Mouse (Mus musculus) layer of hippocampus, adult 9-10 months (tissue): ENCODE results near the gene Nppb.

ENCODE experiments used
- DNase-seq: peaks from one replicate; pipeline ENCODE4 v3.0.0; 2022; ENCODE audit warnings: low spot score

The Nppb gene

DNA sequence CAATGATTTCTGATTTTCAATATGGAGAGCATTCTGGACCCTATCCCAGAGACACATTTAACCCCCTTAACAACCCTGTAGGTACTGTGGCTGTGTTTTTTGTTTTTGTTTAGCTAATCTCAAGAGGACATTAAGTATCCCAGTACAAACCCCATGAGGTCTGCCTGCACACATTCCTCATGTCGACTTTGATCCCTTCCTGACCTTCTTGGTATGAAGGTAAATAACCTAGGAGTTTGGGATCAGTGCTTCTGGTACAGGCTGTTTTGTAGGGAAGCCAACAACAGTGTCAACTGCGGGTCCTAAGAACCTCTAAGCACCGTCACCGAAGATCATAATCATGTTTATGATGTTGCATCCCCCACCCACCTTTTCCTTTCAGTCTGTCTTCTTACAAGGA is 7.9 kb upstream of the Nppb start:
- DNase-seq: no peak

GRCm38 (mm10) chr4:147978391-147978790 is 7.2 kb upstream of the Nppb start:
- DNase-seq: no peak

DNA sequence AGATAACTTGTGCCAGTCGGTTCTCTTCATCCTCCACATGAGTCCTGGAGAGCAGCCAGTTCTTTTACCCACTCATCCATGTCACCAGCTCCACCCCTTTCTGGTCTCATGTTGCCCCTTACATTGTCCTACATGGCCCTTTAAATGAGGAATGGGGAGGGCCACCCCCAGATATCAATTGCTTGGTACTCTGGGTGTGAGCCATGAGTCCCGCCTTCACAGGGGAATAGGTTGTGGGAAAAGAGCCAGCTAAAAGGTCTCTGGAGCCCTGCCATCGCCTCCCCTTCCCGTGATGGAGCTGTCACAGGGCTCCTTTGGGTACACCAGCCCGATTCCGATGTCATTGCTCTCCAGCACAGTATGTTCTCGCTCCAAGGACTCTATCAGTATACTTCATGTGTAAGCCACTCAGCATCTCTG is 6.1 kb upstream of the Nppb start:
- no peak for DNase-seq

GRCm38 (mm10) chr4:147993571-147994095 is 8.0 kb downstream of the Nppb start:
- DNase-seq: no peak

DNA sequence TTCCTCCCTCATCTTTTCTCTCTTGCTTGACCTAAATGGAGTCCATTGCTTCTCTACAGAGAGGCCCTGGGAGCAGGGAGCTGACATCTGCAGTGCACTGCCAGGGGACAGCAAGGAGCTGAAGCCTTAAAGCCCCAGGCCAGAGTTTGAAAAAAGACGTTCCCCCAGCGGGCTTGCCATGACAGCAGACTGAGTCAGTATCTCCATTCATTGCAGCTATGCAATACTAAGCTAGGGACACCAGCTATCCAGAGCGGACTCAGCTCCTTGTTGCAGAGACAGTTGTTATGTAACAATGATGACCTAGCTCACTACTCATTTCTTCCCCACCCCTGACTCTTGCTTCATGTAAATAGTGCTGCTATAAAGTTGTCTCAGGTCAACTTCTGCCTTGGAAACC is 9.7 kb downstream of the Nppb start:
- DNase-seq: no peak

DNA sequence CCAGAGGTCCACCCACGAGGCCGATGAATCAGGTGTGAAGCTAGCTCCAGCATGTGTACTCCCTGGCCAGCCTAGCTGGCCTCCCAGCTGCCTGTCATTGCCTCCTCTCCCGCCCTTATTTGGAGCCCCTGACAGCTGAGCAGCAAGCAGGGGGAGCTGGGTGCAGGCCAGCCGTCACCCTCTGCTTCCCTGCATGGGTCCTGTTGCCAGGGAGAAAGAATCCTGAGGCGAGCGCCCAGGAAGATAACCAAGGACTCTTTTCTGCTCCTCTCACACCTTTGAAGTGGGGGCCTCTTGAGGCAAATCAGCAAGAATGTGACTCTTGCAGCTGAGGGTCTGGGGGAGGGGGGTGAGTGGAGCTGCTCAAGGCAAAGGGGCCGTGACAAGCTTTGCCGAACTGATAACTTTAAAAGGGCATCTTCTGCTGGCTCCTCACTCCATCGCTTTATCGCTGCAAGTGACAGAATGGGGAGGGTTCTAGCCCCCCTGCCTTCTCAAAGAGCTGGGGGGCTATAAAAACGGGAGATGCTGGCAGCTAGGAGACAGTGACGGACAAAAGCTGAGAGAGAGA is 14.7 kb downstream of the Nppb start, which contains the start of gene Nppa:
TSS of gene Nppa (plus strand) at position 521 of the 571 bp plus-strand sequence.
- no peak for DNase-seq

DNA sequence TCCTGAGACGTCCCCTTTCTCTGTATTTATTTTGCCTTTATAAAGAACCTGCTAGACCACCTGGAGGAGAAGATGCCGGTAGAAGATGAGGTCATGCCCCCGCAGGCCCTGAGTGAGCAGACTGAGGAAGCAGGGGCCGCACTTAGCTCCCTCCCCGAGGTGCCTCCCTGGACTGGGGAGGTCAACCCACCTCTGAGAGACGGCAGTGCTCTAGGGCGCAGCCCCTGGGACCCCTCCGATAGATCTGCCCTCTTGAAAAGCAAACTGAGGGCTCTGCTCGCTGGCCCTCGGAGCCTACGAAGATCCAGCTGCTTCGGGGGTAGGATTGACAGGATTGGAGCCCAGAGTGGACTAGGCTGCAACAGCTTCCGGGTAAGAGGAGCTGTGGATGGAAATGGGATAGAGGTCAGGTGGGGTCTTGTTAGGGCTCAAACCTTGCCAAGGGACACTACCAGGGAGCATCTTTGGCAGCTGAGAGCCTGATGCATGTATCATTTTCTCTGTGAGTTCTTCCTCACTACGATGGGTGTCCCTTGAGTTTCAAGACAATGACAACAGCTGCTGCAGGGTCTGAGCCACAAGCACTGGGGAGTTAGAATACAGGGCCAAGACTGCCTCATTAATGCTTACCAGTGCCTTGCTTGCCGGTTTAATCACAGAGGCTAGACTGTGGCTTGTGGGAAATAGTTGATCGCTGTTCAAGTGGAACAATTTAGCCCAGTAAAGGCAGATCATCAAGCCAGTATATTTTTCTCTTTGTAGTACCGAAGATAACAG is 15.6 kb downstream of the Nppb start:
- DNase-seq: no peak

DNA sequence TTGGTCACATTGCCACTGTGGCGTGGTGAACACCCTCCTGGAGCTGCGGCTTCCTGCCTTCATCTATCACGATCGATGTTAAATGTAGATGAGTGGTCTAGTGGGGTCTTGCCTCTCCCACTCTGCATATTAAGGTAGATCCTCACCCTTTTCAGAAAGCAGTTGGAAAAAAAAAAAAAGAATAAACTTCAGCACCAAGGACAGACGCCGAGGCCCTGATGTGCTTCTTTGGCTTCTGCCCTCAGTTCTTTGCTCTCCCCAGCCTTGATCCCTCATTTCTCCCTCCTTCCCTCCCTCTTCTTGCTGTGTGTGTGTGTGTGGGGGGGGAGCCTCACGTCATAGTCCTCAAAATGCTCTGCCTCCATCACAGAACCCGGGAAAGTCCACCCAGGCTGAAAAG is 16.3 kb downstream of the Nppb start:
- no peak for DNase-seq

DNA sequence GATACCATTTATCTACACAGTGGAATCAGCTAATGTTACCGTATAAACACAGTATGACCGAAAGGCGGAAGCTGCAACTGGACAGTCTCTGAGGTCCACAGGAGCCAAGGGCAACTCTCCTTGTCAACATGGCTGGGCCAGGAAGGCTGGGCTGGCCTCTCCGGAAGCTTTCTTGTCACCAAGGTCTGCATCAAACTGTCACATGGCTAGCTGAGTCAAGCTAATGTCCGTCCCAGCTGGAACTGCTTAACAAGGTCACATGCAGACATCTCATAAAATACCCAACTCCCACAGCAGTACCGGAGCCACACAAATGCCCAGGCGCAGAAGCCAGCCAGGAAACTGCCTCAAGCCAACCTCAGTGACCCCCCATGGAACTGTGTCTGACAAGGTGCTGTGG is 18.8 kb downstream of the Nppb start:
- DNase-seq: no peak

DNA sequence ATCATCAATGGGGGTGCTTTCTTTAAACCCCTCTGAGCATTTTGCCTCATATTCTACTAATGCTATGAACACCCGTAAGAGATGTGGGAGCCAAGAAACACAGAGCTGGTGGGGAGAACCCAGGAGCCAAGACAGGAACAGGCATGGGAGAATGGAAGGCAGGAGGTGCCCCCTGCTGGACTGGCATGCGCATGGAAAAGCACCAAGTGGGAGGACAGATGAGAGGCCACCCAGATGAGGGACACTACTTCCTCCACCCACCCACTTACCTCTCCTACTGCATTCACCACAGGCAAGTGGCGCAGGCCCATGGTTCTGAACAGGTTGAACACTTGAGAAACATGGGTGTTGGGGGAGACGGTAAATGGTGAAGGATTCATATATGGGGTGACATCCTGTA is 22.8 kb downstream of the Nppb start:
- DNase-seq: peak; percentile 46

DNA sequence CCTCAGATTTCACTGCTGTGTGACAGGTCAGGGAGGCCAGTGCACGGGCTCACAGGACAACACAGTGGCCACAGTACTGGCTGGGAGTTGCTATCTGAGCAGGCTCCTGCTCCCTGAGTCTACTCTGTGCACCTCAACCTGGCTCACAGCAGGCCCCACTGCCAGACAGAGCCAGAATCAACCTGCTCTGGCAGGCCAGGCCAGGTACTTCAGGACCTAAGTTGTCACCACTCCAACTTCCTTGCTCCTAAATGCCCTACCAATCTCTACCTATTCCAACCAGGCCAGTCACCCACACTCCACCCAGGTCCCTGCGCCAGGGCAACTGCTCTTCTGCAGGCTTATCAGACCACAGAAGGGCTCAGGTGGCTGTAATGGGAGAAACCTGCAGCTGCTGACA is 24.1 kb downstream of the Nppb start:
- DNase-seq: no peak

DNA sequence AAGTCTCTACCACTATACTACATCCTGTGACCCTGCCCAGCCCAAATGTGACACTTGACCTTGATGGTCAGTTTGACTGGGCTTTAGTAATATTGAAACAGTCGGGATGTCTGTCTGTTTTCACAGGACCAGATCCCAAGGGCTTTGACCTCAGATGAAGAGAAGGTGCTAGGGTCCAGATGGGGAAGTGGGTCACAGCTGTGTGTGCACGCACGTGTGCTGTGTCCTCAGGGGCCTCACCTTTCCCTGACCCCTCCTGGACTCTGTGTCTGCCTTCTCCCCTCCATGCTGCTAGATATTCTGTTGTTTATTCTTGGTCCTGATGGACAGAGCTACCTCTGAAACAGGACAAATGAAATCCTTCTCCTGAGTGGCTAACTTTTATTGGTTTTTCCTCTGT is 25.7 kb downstream of the Nppb start:
- no peak for DNase-seq

- DNase-seq: no peak
Measured at GRCm38 (mm10) chr4:148012216-148012615, 26.6 kb downstream of the Nppb start.

DNA sequence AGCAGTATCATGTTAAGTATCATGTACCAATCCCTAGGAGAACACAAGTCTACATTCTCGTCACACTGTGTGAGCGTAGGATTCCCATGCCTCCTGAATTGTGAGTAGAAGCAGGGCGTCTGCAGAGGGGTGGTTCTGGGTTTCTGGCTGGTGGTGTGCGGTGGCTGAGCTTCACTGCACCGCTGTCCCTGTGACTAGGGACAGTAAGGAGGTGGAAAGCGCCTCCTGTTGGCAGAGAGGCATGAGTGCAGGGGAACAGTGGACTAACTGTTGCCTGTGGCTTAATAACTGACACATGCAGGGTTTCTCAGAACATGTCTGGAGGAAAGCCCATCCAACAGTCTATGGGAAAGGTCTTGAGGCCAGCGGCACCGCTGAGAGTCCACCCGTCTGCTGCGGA is 29.8 kb downstream of the Nppb start:
- DNase-seq: no peak

DNA sequence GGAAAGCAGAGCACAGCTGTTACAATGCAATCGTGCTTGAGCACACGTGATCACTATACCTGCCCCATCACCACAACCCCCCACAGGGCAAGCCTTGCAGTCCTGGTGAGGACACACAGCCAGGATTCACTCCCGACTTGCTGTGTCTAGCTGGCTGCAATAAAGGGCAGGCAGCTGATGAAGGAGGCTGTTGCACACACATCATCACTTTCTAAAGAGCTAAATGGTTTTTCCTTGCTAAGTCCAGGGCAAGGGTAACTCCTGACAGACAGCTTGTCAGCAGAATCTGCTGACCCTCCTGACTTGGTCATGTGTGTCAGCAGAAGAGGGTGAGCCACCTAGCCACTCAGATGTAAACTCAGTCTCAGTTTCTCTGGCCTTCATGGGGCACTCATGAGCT is 31.4 kb downstream of the Nppb start:
- no peak for DNase-seq

GRCm38 (mm10) chr4:148018410-148018809 is 32.8 kb downstream of the Nppb start:
- no peak for DNase-seq

GRCm38 (mm10) chr4:148024003-148024402 is 38.4 kb downstream of the Nppb start:
- DNase-seq: no peak

GRCm38 (mm10) chr4:148029297-148029696 is 43.7 kb downstream of the Nppb start:
- DNase-seq: no peak

GRCm38 (mm10) chr4:148030506-148030905 is 44.9 kb downstream of the Nppb start:
- no peak for DNase-seq

DNA sequence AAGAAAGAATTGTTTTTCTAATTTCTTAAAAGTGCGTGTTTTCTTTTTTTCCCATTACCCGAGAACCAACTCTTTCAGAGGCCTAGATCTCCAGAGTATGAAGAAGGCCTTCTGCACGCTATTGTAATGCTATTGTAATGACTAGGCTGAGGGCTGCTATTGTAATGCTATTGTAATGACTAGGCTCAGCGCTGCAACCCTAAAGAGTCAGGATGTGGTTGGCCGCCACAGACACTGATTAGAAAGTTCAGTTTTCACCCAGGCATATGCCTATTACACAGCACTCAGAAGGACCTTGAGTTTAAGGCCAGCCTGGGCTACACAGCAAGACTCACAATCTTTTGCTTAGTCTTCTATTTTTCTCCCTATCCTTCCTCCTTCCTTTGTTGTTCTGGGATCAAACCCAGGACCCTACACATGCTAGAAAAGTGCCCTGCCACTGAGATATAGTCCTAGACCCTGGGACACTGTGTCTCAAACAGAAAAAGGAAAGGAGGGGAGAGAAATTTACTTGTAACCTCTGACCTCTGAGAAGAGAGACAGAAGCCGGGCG is 48.3 kb downstream of the Nppb start:
- no peak for DNase-seq

GRCm38 (mm10) chr4:148035440-148035839 is 49.9 kb downstream of the Nppb start:
- DNase-seq: no peak
